ENCODE assay signal across 9 mouse cellular contexts in genomic region chr13:47223576-47224538, GRCm38 (mm10).
DNase-seq lines count a peak whose midpoint lies in the region; ATAC-seq and TF ChIP-seq lines count a peak whose summit lies in the region.
"Had no signal": no experiment of that assay in that cellular context is flagged by ENCODE, and none has a peak within 500 bp of the region (broad histone marks: within the 10 kb centered on the region; RNA-seq: fewer than 3 reads in every experiment).

No protein-coding gene starts in this region.

- TF ChIP-seq CTCF in lung, embryonic 14.5 days (IDR thresholded peaks at IDR 0.05; ENCODE audit: low read depth), result no peak

- no peak for ATAC-seq in midbrain, embryonic 11.5 days (ENCODE audit: low FRiP score)
- no peak for ATAC-seq in heart, embryonic 13.5 days (ENCODE audit: extremely low read depth, insufficient number of reproducible peaks, low FRiP score, low TSS enrichment)
- ATAC-seq in lung, embryonic 14.5 days (ENCODE audit: insufficient read depth), result no peak; the same call in 1 of the 2 replicates

- H3K36me3 ChIP-seq in midbrain, embryonic 10.5 days, result no peaks in the 10 kb centered on the region
- no peaks in the 10 kb centered on the region for H3K36me3 ChIP-seq in midbrain, embryonic 11.5 days (ENCODE audit: control insufficient read depth, insufficient read depth, low read length)
- 0 out of 2 replicates have a peak, but pooled peaks cover 2% of the 10 kb centered on the region for H3K36me3 ChIP-seq in heart, embryonic 13.5 days
- no peaks in the 10 kb centered on the region for H3K36me3 ChIP-seq in lung, embryonic 14.5 days (ENCODE audit: insufficient read depth)
- H3K36me3 ChIP-seq: neural tube, embryonic 13.5 days had no signal

- no peaks in the 10 kb centered on the region for H3K9me3 ChIP-seq in midbrain, embryonic 10.5 days (replicated peaks)
- no peaks in the 10 kb centered on the region for H3K9me3 ChIP-seq in midbrain, embryonic 11.5 days (ENCODE audit: control insufficient read depth, low read length)
- no peaks in the 10 kb centered on the region for H3K9me3 ChIP-seq in heart, embryonic 13.5 days
- H3K9me3 ChIP-seq in lung, embryonic 14.5 days (ENCODE audit: low read depth, low read length), result no peaks in the 10 kb centered on the region
- H3K9me3 ChIP-seq: neural tube, embryonic 13.5 days had no signal

- H3K4me1 ChIP-seq in midbrain, embryonic 10.5 days, result peaks cover 33% of the 10 kb centered on the region
- peaks cover 14% of the 10 kb centered on the region for H3K4me1 ChIP-seq in midbrain, embryonic 11.5 days (ENCODE audit: control insufficient read depth, insufficient read depth, low read length)
- H3K4me1 ChIP-seq in heart, embryonic 13.5 days, result peaks cover 22% of the 10 kb centered on the region
- 0 out of 2 replicates have a peak, but pooled peaks cover 4% of the 10 kb centered on the region for H3K4me1 ChIP-seq in lung, embryonic 14.5 days (ENCODE audit: insufficient read depth)

- peak; percentile 22 for DNase-seq in midbrain, embryonic 10.5 days (ENCODE audit: low spot score)
- DNase-seq in midbrain, embryonic 11.5 days (ENCODE audit: low spot score, missing footprints), result no peak
- DNase-seq in cerebellum, postnatal 36 days, result peak; percentile 49 to 51
- DNase-seq in lung, embryonic 14.5 days, result peak; percentile 19
- DNase-seq in spleen, postnatal 10 days (ENCODE audit: low spot score in 2 of 2), result no peak
- no peak for DNase-seq in retina, embryonic 14.5 days (ENCODE audit: low spot score)
- DNase-seq in thymus, postnatal 14 days, result no peak

- H3K27me3 ChIP-seq in midbrain, embryonic 10.5 days (ENCODE audit: low read depth, poor library complexity, severe bottlenecking), result no peaks in the 10 kb centered on the region
- H3K27me3 ChIP-seq in midbrain, embryonic 11.5 days (ENCODE audit: control insufficient read depth, insufficient read depth, low read length), result no peaks in the 10 kb centered on the region
- no peaks in the 10 kb centered on the region for H3K27me3 ChIP-seq in heart, embryonic 13.5 days (replicated peaks)
- no peaks in the 10 kb centered on the region for H3K27me3 ChIP-seq in lung, embryonic 14.5 days (ENCODE audit: insufficient read depth, low read length)
- H3K27me3 ChIP-seq: neural tube, embryonic 13.5 days had no signal

- no peak overlapping the region for H3K4me2 ChIP-seq in midbrain, embryonic 11.5 days
- no peak overlapping the region for H3K4me2 ChIP-seq in heart, embryonic 13.5 days
- H3K4me2 ChIP-seq in lung, embryonic 14.5 days, result no peak overlapping the region
- H3K4me2 ChIP-seq: neural tube, embryonic 13.5 days had no signal

- WGBS in midbrain, embryonic 10.5 days, result 79% methylated on average over 18 of the region's 18 CpGs
- 73% methylated on average over 18 of the region's 18 CpGs for WGBS in midbrain, embryonic 11.5 days
- 62% methylated on average over 18 of the region's 18 CpGs for WGBS in heart, embryonic 13.5 days
- 60% methylated on average over 18 of the region's 18 CpGs for WGBS in lung, embryonic 14.5 days

- no peak overlapping the region for H3K9ac ChIP-seq in midbrain, embryonic 11.5 days (ENCODE audit: low read length)
- H3K9ac ChIP-seq in heart, embryonic 13.5 days, result peak overlapping the region; percentile 25; the same call in 1 of the 2 replicates
- no peak overlapping the region for H3K9ac ChIP-seq in lung, embryonic 14.5 days
- H3K9ac ChIP-seq: neural tube, embryonic 13.5 days had no signal

- H3K4me3 ChIP-seq in midbrain, embryonic 10.5 days, result peak overlapping the region; percentile 30
- H3K4me3 ChIP-seq in midbrain, embryonic 11.5 days (ENCODE audit: low read depth, low read length), result no peak overlapping the region
- no peak overlapping the region for H3K4me3 ChIP-seq in heart, embryonic 13.5 days
- no peak overlapping the region for H3K4me3 ChIP-seq in lung, embryonic 14.5 days (ENCODE audit: low read depth, low read length)
- H3K4me3 ChIP-seq: neural tube, embryonic 13.5 days had no signal

- H3K27ac ChIP-seq in midbrain, embryonic 10.5 days (replicated peaks), result peak overlapping the region; percentile 78
- H3K27ac ChIP-seq in midbrain, embryonic 11.5 days (ENCODE audit: low read depth, low read length), result no peak overlapping the region
- peak overlapping the region; percentile 58 for H3K27ac ChIP-seq in heart, embryonic 13.5 days (replicated peaks)
- no peak overlapping the region; the same call in 1 of the 2 replicates for H3K27ac ChIP-seq in lung, embryonic 14.5 days (ENCODE audit: low read depth)
- H3K27ac ChIP-seq: neural tube, embryonic 13.5 days had no signal

Comparison
In these comparisons a context has a peak if more than half of its experiments do, and no peak if none do; other contexts are left out.
1. DNase-seq: peak in midbrain, embryonic 10.5 days (single experiment), cerebellum, postnatal 36 days (2 of 2) and lung, embryonic 14.5 days (single experiment); none in midbrain, embryonic 11.5 days (single experiment), spleen, postnatal 10 days (0 of 2), retina, embryonic 14.5 days (single experiment) and thymus, postnatal 14 days (single experiment).
2. H3K27ac ChIP-seq: peak in midbrain, embryonic 10.5 days (single experiment) and heart, embryonic 13.5 days (single experiment); none in midbrain, embryonic 11.5 days (single experiment) and lung, embryonic 14.5 days (single experiment).